8 mouse cellular contexts compared by ENCODE assay signal in genomic region chr10:60106146-60106530, GRCm38 (mm10). TPM values are rescaled to one million over a fixed set of nuclear protein-coding genes. Genes with fewer than 3 reads are reported as not detected.
DNase-seq lines count a peak whose midpoint lies in the region; ATAC-seq and TF ChIP-seq lines count a peak whose summit lies in the region.

TSS of gene Spock2 (plus strand) at chr10:60106219.

- H3K27ac ChIP-seq in embryonic facial prominence, embryonic 10.5 days (replicated peaks), result peak within 1 kb of the TSS; percentile 61
- H3K27ac ChIP-seq in heart, embryonic 10.5 days, result peak within 1 kb of the TSS; percentile 37; the same call in 1 of the 2 replicates
- H3K27ac ChIP-seq in layer of hippocampus, adult 2 months, result peak within 1 kb of the TSS; percentile 98

- H3K79me3 ChIP-seq in C2C12 (ENCODE audit: low read depth), result no peaks in the 10 kb centered on the region

- peaks cover 35% of the 10 kb centered on the region for H3K4me1 ChIP-seq in embryonic facial prominence, embryonic 10.5 days
- peaks cover 28% of the 10 kb centered on the region for H3K4me1 ChIP-seq in heart, embryonic 10.5 days
- peaks cover 3% of the 10 kb centered on the region; the same call in 1 of the 2 replicates for H3K4me1 ChIP-seq in lung, adult 2 months (ENCODE audit: control insufficient read depth, insufficient read depth, low read length)

- H3K9me3 ChIP-seq in embryonic facial prominence, embryonic 10.5 days, result no peaks in the 10 kb centered on the region
- no peaks in the 10 kb centered on the region for H3K9me3 ChIP-seq in heart, embryonic 10.5 days

- peak; percentile 69 for ATAC-seq in activated CD4-positive, CD25-positive, alpha-beta regulatory T cell, adult 4 months

- no peak for TF ChIP-seq CTCF in C2C12 (IDR thresholded peaks at IDR 0.05; ENCODE audit: control insufficient read depth, insufficient read depth, insufficient read length)
- TF ChIP-seq CTCF in layer of hippocampus, adult 2 months (conservative IDR thresholded peaks at IDR 0.05), result no peak
- TF ChIP-seq CTCF in lung, adult 2 months (IDR thresholded peaks at IDR 0.05; ENCODE audit: insufficient read depth, low read length), result no peak

- WGBS in embryonic facial prominence, embryonic 10.5 days, result under 1% methylated on average over 22 of the region's 22 CpGs
- under 1% methylated on average over 22 of the region's 22 CpGs for WGBS in heart, embryonic 10.5 days
- WGBS in lung, adult 2 months, result 1% methylated on average over 22 of the region's 22 CpGs

- DNase-seq in embryonic facial prominence, embryonic 10.5 days (ENCODE audit: low spot score), result peak; percentile 76
- DNase-seq in heart, embryonic 10.5 days (ENCODE audit: low spot score), result no peak
- peak; percentile 66 to 69 for DNase-seq in layer of hippocampus, adult 2 months (ENCODE audit: low spot score in 2 of 2)
- peak; percentile 47 for DNase-seq in lung, adult 2 months
- DNase-seq in right cerebral cortex, adult 2 months (ENCODE audit: low spot score in 2 of 2), result peak; percentile 84 to 86
- no peak for DNase-seq in thymus, postnatal 0 days (ENCODE audit: low spot score)

- peak within 1 kb of the TSS; percentile 82 for H3ac ChIP-seq in C2C12 (ENCODE audit: control insufficient read depth, insufficient read length, low read depth)

- H3K36me3 ChIP-seq in C2C12 (ENCODE audit: control insufficient read depth, insufficient read depth), result no peaks in the 10 kb centered on the region
- H3K36me3 ChIP-seq in embryonic facial prominence, embryonic 10.5 days (replicated peaks), result no peaks in the 10 kb centered on the region
- H3K36me3 ChIP-seq in heart, embryonic 10.5 days, result no peaks in the 10 kb centered on the region

- peak; percentile 43; the same call in 1 of the 2 replicates for TF ChIP-seq POLR2A in lung, adult 2 months (IDR thresholded peaks at IDR 0.05; ENCODE audit: borderline replicate concordance, extremely low read depth, low read depth, low read length)

- H3K4me3 ChIP-seq in C2C12 (ENCODE audit: insufficient read depth, poor library complexity, severe bottlenecking), result peak within 1 kb of the TSS; percentile 11
- H3K4me3 ChIP-seq in embryonic facial prominence, embryonic 10.5 days, result peak within 1 kb of the TSS; percentile 65
- H3K4me3 ChIP-seq in heart, embryonic 10.5 days, result peak within 1 kb of the TSS; percentile 70
- H3K4me3 ChIP-seq in layer of hippocampus, adult 2 months, result peak within 1 kb of the TSS; percentile 94
- H3K4me3 ChIP-seq in lung, adult 2 months (replicated peaks; ENCODE audit: extremely low read depth, low read depth, low read length), result peak within 1 kb of the TSS; percentile 62

- H3K27me3 ChIP-seq in C2C12 (ENCODE audit: control insufficient read depth, insufficient read depth, insufficient read length), result no peaks in the 10 kb centered on the region
- H3K27me3 ChIP-seq in embryonic facial prominence, embryonic 10.5 days (replicated peaks; ENCODE audit: low read depth, poor library complexity, severe bottlenecking), result peaks cover 83% of the 10 kb centered on the region
- peaks cover 94% of the 10 kb centered on the region for H3K27me3 ChIP-seq in heart, embryonic 10.5 days (ENCODE audit: insufficient read depth, poor library complexity, severe bottlenecking)

- no peaks in the 10 kb centered on the region for H3K79me2 ChIP-seq in C2C12 (ENCODE audit: control insufficient read depth, insufficient read depth)

TF ChIP-seq in C2C12, 6 proteins besides CTCF, POLR2A, EP300 and RAD21:
- no peak for TF ChIP-seq USF1 (IDR thresholded peaks at IDR 0.05; ENCODE audit: low read depth)
- TF ChIP-seq FOSL1 (IDR thresholded peaks at IDR 0.05; ENCODE audit: insufficient read depth, low read length, poor library complexity, severe bottlenecking), result no peak
- no peak for TF ChIP-seq MAX (IDR thresholded peaks at IDR 0.05)

RNA-seq across cellular contexts. Expression of gene Spock2, which starts in this region (rescaled TPM):
- polyA plus RNA-seq in C2C12 (2012; fragmentation: generic; extraction: Trizol), result 12.1 TPM
- polyA plus RNA-seq in activated CD4-positive, CD25-positive, alpha-beta regulatory T cell, adult 4 months (2017; shearing (Covaris generic)), result 1 to 10 TPM; 3.9 to 5.3 TPM
- polyA plus RNA-seq in embryonic facial prominence, embryonic 10.5 days (2016; fragmentation: Nextera tagmentation; extraction: Ambion mirVana), result 8.6 and 8.9 TPM in 2 replicates
- 0.65 and 0.85 TPM in 2 replicates for polyA plus RNA-seq in heart, embryonic 10.5 days (2016; fragmentation: Nextera tagmentation; extraction: Ambion mirVana)
- total RNA-seq in layer of hippocampus, adult 2 months (2021), result 100 to 1,000 TPM; 476 to 514 TPM
- polyA plus RNA-seq in lung, adult 2 months (2012; rRNA removed), result 138 and 143 TPM in 2 replicates
- polyA plus RNA-seq in thymus, postnatal 0 days (2015; fragmentation: Nextera tagmentation; extraction: Ambion mirVana), result 7.6 and 7.9 TPM in 2 replicates

Comparison
In these comparisons a context has a peak if more than half of its experiments do, and no peak if none do; other contexts are left out.
1. RNA of gene Spock2 (polyA plus RNA-seq): 138 to 143 TPM in lung, adult 2 months; 12.1 TPM in C2C12 (single experiment), 8.6 to 8.9 TPM in embryonic facial prominence, embryonic 10.5 days, 7.6 to 7.9 TPM in thymus, postnatal 0 days, 3.9 to 5.3 TPM in activated CD4-positive, CD25-positive, alpha-beta regulatory T cell, adult 4 months and 0.65 to 0.85 TPM in heart, embryonic 10.5 days; every median in the first group is over 10 times any median in the second.
2. H3K4me3 ChIP-seq: peak in every context shown above with its lines; median percentile 94 in layer of hippocampus, adult 2 months; 70 in heart, embryonic 10.5 days; 65 in embryonic facial prominence, embryonic 10.5 days; 62 in lung, adult 2 months; 11 in C2C12.
3. DNase-seq: peak in embryonic facial prominence, embryonic 10.5 days (single experiment), layer of hippocampus, adult 2 months (2 of 2), lung, adult 2 months (single experiment) and right cerebral cortex, adult 2 months (2 of 2); none in heart, embryonic 10.5 days (single experiment) and thymus, postnatal 0 days (single experiment).
4. H3K27ac ChIP-seq: peak in every context shown above with its lines; median percentile 98 in layer of hippocampus, adult 2 months; 61 in embryonic facial prominence, embryonic 10.5 days; 37 in heart, embryonic 10.5 days.